Mouse (Mus musculus) embryonic fibroblast, embryonic 13.5 days (primary cell): ENCODE measurements around the gene Otulin.

Experiments used
- CTCF ChIP-seq: IDR thresholded peaks from 2 replicates; pipeline ENCODE4 v1.5.1; 2011; ENCODE audit warnings: mild to moderate bottlenecking, control low read depth, low read length, moderate library complexity, borderline replicate concordance; ENCODE audit not compliant: insufficient read depth
- POLR2A ChIP-seq: IDR thresholded peaks from 2 replicates; pipeline ENCODE4 v1.6.1; 2011; ENCODE audit warnings: low read depth, mild to moderate bottlenecking, control low read depth, low read length, moderate library complexity

DNA sequence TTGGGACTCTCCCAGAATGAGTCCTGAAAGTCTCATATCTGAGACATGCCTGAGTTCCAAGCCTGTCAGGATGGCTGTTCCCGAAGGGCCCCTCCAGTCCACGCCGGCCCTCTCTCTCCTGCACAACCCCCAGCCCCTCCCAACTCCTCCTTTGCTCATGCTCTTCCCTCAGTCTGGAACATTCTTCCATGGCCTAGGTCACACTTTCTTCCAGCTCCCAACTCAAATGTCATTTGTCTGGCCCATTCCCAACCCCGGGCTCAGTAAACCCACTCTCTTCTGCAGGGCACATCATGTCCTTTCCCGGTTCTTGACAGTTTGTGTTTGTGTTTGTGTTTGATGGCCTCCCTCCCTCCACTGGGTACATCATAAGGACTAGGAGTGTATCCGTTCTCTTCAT is 43.5 kb upstream of the Otulin start:
- TF ChIP-seq CTCF (no peak), POLR2A (no peak)
